Mouse (Mus musculus): ENCODE results near the gene F830045P16Rik. TPM values are rescaled to one million over a fixed set of nuclear protein-coding genes. Genes with fewer than 3 reads are reported as not detected.

Gene F830045P16Rik
- polyA plus RNA-seq, 1 experiment from 2014 or later: not detected

DNA sequence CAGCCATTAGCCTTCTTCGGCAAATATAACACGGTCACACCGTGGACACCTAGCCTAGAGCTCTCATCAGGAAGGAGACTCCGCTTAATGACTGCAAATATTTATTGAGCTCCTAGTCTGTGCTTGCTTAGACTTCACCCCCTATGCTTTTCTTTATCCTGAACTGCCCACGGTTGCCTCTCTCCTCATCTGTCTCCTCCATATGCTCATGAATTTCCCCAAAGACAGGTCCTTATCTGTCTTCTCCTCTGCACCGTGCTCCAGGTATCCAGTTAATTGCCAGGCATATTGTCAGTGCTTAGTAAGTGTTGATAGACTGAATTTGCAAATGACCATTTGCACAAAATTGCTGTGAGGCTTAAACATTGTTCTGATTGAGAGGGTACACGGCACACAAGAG, 32.7 kb upstream of the F830045P16Rik start:
- H3K27me3 ChIP-seq: peaks cover 7% of the 10 kb centered on the region
- peaks cover 8% of the 10 kb centered on the region for H3K4me1 ChIP-seq (replicated peaks)
- H3K27ac ChIP-seq (replicated peaks): no peak overlapping the region
- H3K4me3 ChIP-seq: no peak overlapping the region
- no peak overlapping the region for H3K4me2 ChIP-seq
- H3K9ac ChIP-seq: no peak overlapping the region
- ATAC-seq (ENCODE audit: low read depth): no peak
- WGBS: 88% methylated on average over 7 of the region's 7 CpGs
- H3K9me3 ChIP-seq: no peaks in the 10 kb centered on the region
- H3K36me3 ChIP-seq: no peaks in the 10 kb centered on the region

DNA sequence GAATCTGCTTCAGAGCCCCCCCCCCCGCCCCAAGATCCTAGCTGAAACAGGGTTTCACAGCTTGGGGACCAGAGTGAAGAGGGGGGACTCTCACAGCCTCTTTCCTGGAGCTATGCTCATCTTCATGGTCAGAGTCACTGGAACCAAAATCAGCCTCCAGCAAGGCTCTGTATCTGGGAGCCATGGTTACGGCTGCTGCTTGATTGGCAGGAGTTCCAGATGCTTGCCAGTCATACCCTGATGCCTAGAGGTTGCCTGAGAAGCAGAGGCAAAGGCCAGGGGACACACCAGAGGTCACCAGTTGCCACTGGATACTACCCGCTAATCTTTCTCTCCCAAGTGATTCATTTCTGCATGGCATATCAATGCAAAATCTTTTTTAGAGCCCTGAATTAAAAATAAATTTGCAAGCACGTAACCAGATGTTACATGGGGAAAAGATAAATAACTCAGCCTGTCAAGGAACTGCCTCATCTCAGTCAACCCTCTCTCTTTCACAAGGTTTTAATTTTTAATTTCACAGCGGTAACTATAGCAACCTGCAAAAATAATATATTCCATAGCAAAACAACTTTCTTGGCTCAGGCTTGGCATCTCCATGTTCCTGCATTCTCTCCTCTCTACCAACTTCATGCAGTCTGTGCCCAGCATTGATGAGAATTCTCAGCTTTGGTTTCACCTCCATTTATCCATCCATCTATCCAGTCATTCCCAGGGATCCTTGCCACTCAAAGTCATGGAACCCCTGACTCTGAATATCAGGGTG, 27.7 kb upstream of the F830045P16Rik start:
- H3K36me3 ChIP-seq: no peaks in the 10 kb centered on the region
- no peaks in the 10 kb centered on the region for H3K27me3 ChIP-seq
- no peak overlapping the region for H3K4me2 ChIP-seq
- 76% methylated on average over 5 of the region's 5 CpGs for WGBS
- H3K9me3 ChIP-seq: no peaks in the 10 kb centered on the region
- no peak overlapping the region for H3K9ac ChIP-seq
- no peak overlapping the region for H3K27ac ChIP-seq (replicated peaks)
- H3K4me1 ChIP-seq (replicated peaks): 0 out of 2 replicates have a peak, but pooled peaks cover 4% of the 10 kb centered on the region
- ATAC-seq (ENCODE audit: low read depth): no peak
- H3K4me3 ChIP-seq: no peak overlapping the region

DNA sequence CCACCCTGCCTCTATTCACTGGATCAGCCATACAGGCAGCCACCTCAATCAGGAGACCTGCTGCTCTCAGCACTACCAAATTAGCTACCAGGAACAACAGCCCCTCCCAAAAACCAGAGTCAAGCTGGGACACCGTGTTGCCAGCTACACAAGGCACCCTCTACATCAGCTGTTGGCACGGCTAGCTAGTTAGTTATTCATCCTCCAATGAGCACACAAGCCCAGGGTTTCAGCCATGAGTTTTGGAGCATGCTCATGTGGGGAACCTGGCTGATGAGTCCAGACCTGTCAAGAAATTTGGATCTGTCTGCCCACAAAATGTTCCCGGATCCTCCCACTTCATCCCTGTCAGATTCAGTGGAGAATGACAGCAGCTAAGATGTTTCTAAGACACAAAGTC, 25.4 kb upstream of the F830045P16Rik start:
- H3K4me3 ChIP-seq: no peak overlapping the region
- 72% methylated on average over 3 of the region's 3 CpGs for WGBS
- no peaks in the 10 kb centered on the region for H3K9me3 ChIP-seq
- no peaks in the 10 kb centered on the region for H3K36me3 ChIP-seq
- ATAC-seq (ENCODE audit: low read depth): no peak
- 0 out of 2 replicates have a peak, but pooled peaks cover 4% of the 10 kb centered on the region for H3K4me1 ChIP-seq (replicated peaks)
- H3K27me3 ChIP-seq: no peaks in the 10 kb centered on the region
- no peak overlapping the region for H3K4me2 ChIP-seq
- no peak overlapping the region for H3K9ac ChIP-seq
- H3K27ac ChIP-seq (replicated peaks): no peak overlapping the region

DNA sequence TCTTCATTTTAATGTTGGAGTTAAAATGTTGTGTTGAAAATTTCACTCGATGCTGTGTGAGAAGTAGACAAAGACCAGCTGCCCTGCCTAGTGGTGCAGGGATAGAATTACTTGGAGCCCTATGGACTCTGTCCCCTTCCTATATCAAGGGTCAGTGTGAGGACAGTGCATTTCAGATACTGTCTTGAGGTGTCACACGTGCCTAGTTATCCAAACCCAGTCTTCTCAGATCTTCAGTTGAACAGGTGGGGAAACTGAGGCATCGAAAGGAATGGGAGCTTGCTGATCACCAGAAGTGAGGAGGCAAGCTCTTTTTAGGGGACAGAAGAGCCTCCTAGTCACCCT, 22.4 kb upstream of the F830045P16Rik start:
- Histone ChIP-seq H3K4me1 (replicated peaks) (0 out of 2 replicates have a peak, but pooled peaks cover under 1% of the 10 kb centered on the region), H3K36me3 (no peaks in the 10 kb centered on the region), H3K4me3 (no peak overlapping the region), H3K27ac (replicated peaks) (no peak overlapping the region), H3K4me2 (no peak overlapping the region), H3K9ac (no peak overlapping the region), H3K9me3 (no peaks in the 10 kb centered on the region), H3K27me3 (no peaks in the 10 kb centered on the region)
- ATAC-seq (ENCODE audit: low read depth): no peak
- WGBS: 79% methylated on average over 3 of the region's 3 CpGs

DNA sequence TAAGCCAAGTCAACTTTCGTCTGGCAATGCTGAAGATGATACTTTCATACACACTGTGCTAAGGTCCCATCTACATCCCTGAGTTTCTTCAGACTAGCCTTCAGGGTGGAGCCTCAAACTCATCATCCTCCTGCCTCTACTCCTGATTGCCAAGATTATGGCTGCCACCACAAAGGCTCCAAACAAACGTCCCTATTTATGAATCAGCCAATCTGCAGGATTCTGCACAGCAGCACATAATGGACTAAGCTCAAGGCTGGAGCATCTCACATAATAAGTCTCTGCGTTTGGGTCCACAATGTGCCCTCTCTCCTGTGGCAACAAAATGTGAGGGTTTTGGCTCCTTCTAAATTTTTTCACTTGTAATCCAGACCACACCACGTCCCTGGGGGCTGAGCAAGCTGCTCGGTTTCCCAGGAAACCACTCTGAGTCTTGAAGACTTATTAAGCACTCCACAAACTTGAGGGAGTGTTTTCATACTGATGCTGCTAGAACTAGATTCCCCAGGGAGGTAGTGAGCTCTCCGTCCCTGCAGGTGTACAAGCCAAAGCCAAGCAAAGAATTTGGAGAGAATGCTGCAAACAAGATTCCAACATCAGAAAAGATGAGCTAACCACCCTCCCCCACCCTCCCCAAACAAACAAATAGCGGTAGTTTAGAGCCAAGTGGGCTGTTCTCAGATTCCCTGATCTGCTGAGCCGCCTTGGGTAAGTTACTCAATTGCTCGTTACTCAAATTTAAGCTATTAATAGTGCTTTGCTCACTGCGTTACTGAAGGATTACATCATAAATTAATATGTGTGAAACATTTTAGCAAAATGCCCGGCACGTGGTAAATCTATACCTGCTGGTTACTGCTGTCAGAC, 21.8 kb upstream of the F830045P16Rik start:
- Histone ChIP-seq H3K4me2 (no peak overlapping the region), H3K27ac (replicated peaks) (no peak overlapping the region), H3K36me3 (no peaks in the 10 kb centered on the region), H3K4me3 (no peak overlapping the region), H3K9ac (no peak overlapping the region), H3K9me3 (no peaks in the 10 kb centered on the region), H3K27me3 (no peaks in the 10 kb centered on the region), H3K4me1 (replicated peaks) (no peaks in the 10 kb centered on the region)
- no peak for ATAC-seq (ENCODE audit: low read depth)
- WGBS: 68% methylated on average over 12 of the region's 12 CpGs

DNA sequence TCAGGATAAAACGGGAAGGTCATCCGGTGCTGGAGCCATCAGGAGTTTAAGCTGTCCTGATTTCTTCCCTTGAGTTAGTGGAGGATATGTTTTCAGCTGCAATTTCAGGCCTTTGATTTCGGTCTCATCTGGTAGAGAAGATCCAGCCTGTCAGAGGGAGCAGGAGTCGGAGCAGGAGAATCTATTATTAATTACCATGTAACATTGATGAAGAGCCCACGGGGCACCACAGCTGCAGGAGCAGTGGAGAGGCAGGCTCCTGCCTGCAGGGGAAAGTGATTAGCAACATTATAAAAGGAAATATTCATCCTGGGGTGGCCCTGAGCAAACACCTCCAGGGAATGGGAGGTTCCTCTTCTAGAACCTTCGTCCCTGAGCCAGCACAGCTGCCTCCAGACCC, 19.7 kb upstream of the F830045P16Rik start:
- no peaks in the 10 kb centered on the region for H3K36me3 ChIP-seq
- no peak overlapping the region for H3K27ac ChIP-seq (replicated peaks)
- no peak overlapping the region for H3K9ac ChIP-seq
- no peak overlapping the region for H3K4me3 ChIP-seq
- H3K4me1 ChIP-seq (replicated peaks): no peaks in the 10 kb centered on the region
- H3K9me3 ChIP-seq: no peaks in the 10 kb centered on the region
- 59% methylated on average over 6 of the region's 6 CpGs for whole genome bisulfite sequencing
- no peaks in the 10 kb centered on the region for H3K27me3 ChIP-seq
- no peak overlapping the region for H3K4me2 ChIP-seq
- no peak for ATAC-seq (ENCODE audit: low read depth)

DNA sequence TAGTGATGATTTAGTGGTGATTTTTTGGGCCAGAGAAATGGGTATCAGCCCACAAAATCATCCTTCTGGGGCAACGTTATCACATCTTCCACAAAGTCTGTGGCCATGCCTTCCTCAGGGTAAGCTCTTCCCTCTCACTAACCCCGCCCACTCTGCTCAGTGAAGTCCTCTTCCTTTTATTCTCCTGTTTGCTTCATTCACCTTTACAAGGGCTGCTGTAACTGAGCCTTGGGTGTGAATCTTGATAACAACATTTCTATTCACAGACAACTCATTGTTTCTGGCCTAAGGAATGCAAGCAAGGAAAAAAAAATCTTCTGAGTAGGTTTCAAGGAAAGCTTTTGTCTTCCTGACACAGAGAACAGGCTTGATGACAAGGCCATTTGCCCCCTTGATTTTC, 14.4 kb upstream of the F830045P16Rik start:
- no peak overlapping the region for H3K9ac ChIP-seq
- no peak overlapping the region for H3K4me2 ChIP-seq
- no peak for ATAC-seq (ENCODE audit: low read depth)
- no peak overlapping the region for H3K4me3 ChIP-seq
- H3K9me3 ChIP-seq: no peaks in the 10 kb centered on the region
- H3K27ac ChIP-seq (replicated peaks): no peak overlapping the region
- H3K4me1 ChIP-seq (replicated peaks): peaks cover 12% of the 10 kb centered on the region
- WGBS: 71% methylated on average over 2 of the region's 2 CpGs
- H3K27me3 ChIP-seq: no peaks in the 10 kb centered on the region
- no peaks in the 10 kb centered on the region for H3K36me3 ChIP-seq

DNA sequence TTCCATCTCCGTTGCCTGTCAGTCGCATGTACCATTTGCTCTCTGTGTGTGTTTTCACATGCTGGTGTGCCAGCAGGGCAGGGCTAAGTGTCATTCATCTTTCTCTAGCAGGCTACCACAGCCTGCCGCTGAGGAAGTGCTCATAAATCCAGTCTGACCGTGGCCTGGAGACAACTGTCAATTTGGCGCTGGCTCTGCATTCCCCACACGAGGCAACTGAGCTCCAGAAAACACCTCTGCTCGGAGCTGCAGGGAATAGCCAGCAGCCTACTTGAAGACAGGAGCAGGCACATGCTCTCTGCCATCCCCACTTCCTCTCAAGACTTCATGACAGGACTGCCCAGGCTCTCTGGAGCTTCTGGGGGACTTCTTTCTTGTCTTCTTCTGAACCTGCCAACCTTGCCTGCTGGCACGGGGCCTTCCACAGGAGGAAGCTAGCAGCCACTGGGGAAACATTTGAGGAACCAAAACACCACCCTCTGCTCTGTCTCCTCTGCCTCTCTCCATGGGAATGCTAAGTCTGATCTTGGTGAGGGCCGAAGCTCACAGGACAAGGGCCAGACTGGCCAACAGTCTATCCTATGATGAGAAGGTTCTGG, 13.2 kb upstream of the F830045P16Rik start:
- 42% methylated on average over 9 of the region's 9 CpGs for WGBS
- Histone ChIP-seq H3K27me3 (no peaks in the 10 kb centered on the region), H3K4me1 (replicated peaks) (peaks cover 12% of the 10 kb centered on the region), H3K27ac (replicated peaks) (peak overlapping the region; percentile 9; the same call in 1 of the 2 replicates), H3K9me3 (no peaks in the 10 kb centered on the region), H3K4me3 (no peak overlapping the region), H3K4me2 (no peak overlapping the region), H3K36me3 (no peaks in the 10 kb centered on the region), H3K9ac (no peak overlapping the region)
- ATAC-seq (ENCODE audit: low read depth): no peak

DNA sequence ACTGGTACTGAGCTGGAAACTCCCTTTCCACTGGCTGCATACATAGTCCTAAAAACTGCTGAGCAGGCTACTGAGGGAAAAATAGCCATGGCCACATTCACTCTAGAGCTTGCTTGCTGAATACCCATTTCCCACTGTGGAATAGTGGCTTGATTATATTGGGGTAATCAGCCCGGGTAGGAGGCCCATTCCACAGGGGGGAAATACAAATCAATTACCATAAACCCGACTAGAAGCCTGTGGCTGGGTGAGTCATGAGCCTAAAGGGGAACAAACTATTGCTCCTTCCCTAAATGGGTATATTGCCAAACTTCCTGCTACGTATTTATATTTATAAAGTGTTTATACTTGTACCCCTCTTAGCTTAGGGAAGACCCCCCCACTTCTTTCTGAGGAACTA, 10.4 kb upstream of the F830045P16Rik start:
- H3K27ac ChIP-seq (replicated peaks): no peak overlapping the region
- H3K4me2 ChIP-seq: no peak overlapping the region
- no peak overlapping the region for H3K4me3 ChIP-seq
- H3K4me1 ChIP-seq (replicated peaks): peaks cover 12% of the 10 kb centered on the region
- no peaks in the 10 kb centered on the region for H3K27me3 ChIP-seq
- 23% methylated on average over 3 of the region's 3 CpGs for WGBS
- no peaks in the 10 kb centered on the region for H3K36me3 ChIP-seq
- ATAC-seq (ENCODE audit: low read depth): no peak
- no peaks in the 10 kb centered on the region for H3K9me3 ChIP-seq
- H3K9ac ChIP-seq: no peak overlapping the region

DNA sequence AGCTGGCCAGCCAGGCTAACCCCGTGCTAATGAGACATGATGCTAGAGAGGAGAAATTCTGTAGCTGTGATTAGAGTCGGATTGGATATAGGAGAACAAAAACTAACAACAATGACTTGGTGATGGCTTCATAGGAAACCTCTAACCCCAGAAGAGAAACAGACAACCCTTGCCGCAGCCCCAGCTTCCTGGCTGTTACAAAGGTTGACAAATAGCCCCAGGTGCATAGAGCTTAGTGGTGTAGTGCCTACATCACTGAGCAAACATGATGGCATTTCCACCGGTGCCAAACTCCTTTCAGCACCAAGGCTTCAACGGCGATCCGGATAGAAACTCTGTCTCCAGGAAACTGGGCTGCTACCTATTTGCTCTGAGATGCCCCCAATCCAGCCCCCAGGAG, 9.2 kb upstream of the F830045P16Rik start:
- Histone ChIP-seq H3K27ac (replicated peaks) (no peak overlapping the region), H3K4me2 (no peak overlapping the region), H3K27me3 (no peaks in the 10 kb centered on the region), H3K4me1 (replicated peaks) (peaks cover 12% of the 10 kb centered on the region), H3K9me3 (no peaks in the 10 kb centered on the region), H3K36me3 (no peaks in the 10 kb centered on the region), H3K4me3 (no peak overlapping the region), H3K9ac (no peak overlapping the region)
- 91% methylated on average over 7 of the region's 7 CpGs for WGBS
- ATAC-seq (ENCODE audit: low read depth): no peak

DNA sequence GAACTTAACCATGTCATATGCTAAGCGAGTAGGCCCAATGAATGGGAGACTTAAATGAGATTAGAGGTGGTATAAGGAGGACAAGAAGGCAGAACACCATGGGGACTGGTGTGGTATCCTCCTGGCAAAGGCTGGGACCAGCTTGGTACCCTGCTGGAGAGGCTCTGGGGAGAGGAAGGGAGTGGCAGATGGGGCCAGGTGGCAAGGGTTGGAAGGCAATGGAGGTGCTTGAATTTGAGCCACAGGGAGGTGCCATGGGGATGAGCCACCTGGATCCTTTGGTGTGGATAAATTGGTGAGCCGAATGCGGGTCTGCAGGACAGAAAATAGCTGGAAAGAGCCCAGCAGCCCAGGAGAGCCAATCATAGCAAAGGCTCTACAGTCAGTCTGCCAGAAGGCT, 8.5 kb upstream of the F830045P16Rik start:
- 76% methylated on average over 3 of the region's 3 CpGs for WGBS

DNA sequence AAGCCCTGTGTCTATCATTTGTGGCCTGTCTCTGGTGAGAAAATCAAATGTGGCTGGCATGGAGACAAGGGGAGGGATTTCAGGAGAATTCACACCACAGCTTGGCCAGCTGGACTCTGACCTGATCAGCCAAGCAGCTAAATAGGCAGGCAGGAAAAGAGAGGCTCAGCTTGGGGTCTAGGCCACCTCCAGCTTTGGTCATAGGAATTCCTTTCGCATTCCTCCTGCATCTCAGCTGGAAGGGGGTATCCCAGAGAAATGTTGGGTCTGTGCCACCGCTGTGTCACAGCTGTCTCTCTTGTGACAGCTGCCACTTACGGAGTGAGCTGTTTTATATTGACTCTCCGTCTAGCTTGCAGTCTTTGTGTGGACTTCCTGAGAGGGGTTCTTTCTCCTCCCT, 8.0 kb upstream of the F830045P16Rik start:
- Histone ChIP-seq H3K27ac (replicated peaks) (no peak overlapping the region), H3K4me3 (no peak overlapping the region), H3K4me2 (no peak overlapping the region), H3K4me1 (replicated peaks) (peaks cover 10% of the 10 kb centered on the region), H3K9ac (no peak overlapping the region), H3K36me3 (no peaks in the 10 kb centered on the region), H3K27me3 (no peaks in the 10 kb centered on the region), H3K9me3 (no peaks in the 10 kb centered on the region)
- WGBS: 32% methylated on average over 4 of the region's 4 CpGs
- no peak for ATAC-seq (ENCODE audit: low read depth)

More for the DNA sequence above, 8.5 kb upstream of the F830045P16Rik start:
- no peaks in the 10 kb centered on the region for H3K9me3 ChIP-seq
- no peak overlapping the region for H3K9ac ChIP-seq
- no peak overlapping the region for H3K4me2 ChIP-seq
- peaks cover 12% of the 10 kb centered on the region for H3K4me1 ChIP-seq (replicated peaks)
- ATAC-seq (ENCODE audit: low read depth): no peak
- H3K36me3 ChIP-seq: no peaks in the 10 kb centered on the region
- H3K27ac ChIP-seq (replicated peaks): no peak overlapping the region
- no peak overlapping the region for H3K4me3 ChIP-seq
- no peaks in the 10 kb centered on the region for H3K27me3 ChIP-seq
